Comparison of ENCODE assay signal across 19 mouse cellular contexts in the genomic region with DNA sequence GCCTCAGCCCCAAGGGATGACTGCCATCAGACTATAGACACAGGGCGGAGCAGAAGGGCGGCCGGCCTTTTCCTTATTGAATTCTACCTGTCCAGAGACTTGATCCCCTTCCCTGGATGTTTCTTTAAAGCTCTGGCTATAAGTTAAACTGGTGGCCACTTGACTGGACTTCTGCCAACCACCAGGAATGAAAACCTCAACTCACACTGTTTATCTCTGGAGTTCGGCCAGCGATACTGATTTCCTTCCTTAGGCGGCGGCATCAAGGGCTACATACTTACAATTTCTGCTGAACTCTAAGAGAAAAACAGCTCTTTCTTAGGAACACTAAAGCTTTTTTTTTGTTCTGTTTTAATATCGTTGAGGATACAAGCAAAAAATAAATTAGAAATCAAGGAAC.
DNase-seq lines count a peak whose midpoint lies in the region; ATAC-seq lines count a peak whose summit lies in the region.
"Had no signal": no experiment of that assay in that cellular context is flagged by ENCODE, and none has a peak within 500 bp of the region (broad histone marks: within the 10 kb centered on the region; RNA-seq: fewer than 3 reads in every experiment).

No protein-coding gene starts in this region.

- no peak for ATAC-seq in heart, embryonic 13.5 days (ENCODE audit: extremely low read depth, insufficient number of reproducible peaks, low FRiP score, low TSS enrichment)
- no peak for ATAC-seq in lung, embryonic 15.5 days (ENCODE audit: borderline replicate concordance, extremely low read depth, low FRiP score, low TSS enrichment)

- no peaks in the 10 kb centered on the region for H3K27me3 ChIP-seq in heart, embryonic 13.5 days (replicated peaks)
- no peaks in the 10 kb centered on the region for H3K27me3 ChIP-seq in lung, embryonic 15.5 days
- no peaks in the 10 kb centered on the region for H3K27me3 ChIP-seq in limb, embryonic 10.5 days (ENCODE audit: low read depth, poor library complexity, severe bottlenecking)
- H3K27me3 ChIP-seq: embryonic facial prominence, embryonic 13.5 days; hindbrain, embryonic 15.5 days; limb, embryonic 15.5 days; neural tube, embryonic 15.5 days had no signal

- no peaks in the 10 kb centered on the region for H3K9me3 ChIP-seq in heart, embryonic 13.5 days
- no peaks in the 10 kb centered on the region for H3K9me3 ChIP-seq in lung, embryonic 15.5 days
- H3K9me3 ChIP-seq in limb, embryonic 10.5 days (replicated peaks), result no peaks in the 10 kb centered on the region
- H3K9me3 ChIP-seq: embryonic facial prominence, embryonic 13.5 days; hindbrain, embryonic 15.5 days; limb, embryonic 15.5 days; midbrain, embryonic 10.5 days; neural tube, embryonic 15.5 days had no signal

- 0 out of 2 replicates have a peak overlapping the region, but pooled peaks have one; percentile 33 for H3K27ac ChIP-seq in heart, embryonic 13.5 days (replicated peaks)
- H3K27ac ChIP-seq in lung, embryonic 15.5 days, result peak overlapping the region; percentile 45
- no peak overlapping the region for H3K27ac ChIP-seq in limb, embryonic 10.5 days
- H3K27ac ChIP-seq: embryonic facial prominence, embryonic 13.5 days; hindbrain, embryonic 15.5 days; limb, embryonic 15.5 days; midbrain, embryonic 10.5 days; neural tube, embryonic 15.5 days had no signal

- H3K9ac ChIP-seq in heart, embryonic 13.5 days, result no peak overlapping the region; the same call in 1 of the 2 replicates
- H3K9ac ChIP-seq in lung, embryonic 15.5 days, result no peak overlapping the region
- H3K9ac ChIP-seq: embryonic facial prominence, embryonic 13.5 days; hindbrain, embryonic 15.5 days; limb, embryonic 15.5 days; neural tube, embryonic 15.5 days had no signal

- no peak overlapping the region for H3K4me3 ChIP-seq in heart, embryonic 13.5 days
- H3K4me3 ChIP-seq in lung, embryonic 15.5 days, result no peak overlapping the region
- H3K4me3 ChIP-seq in limb, embryonic 10.5 days, result no peak overlapping the region
- H3K4me3 ChIP-seq: embryonic facial prominence, embryonic 13.5 days; hindbrain, embryonic 15.5 days; limb, embryonic 15.5 days; midbrain, embryonic 10.5 days; neural tube, embryonic 15.5 days had no signal

- no peaks in the 10 kb centered on the region for H3K36me3 ChIP-seq in heart, embryonic 13.5 days
- no peaks in the 10 kb centered on the region for H3K36me3 ChIP-seq in lung, embryonic 15.5 days
- no peaks in the 10 kb centered on the region for H3K36me3 ChIP-seq in limb, embryonic 10.5 days
- H3K36me3 ChIP-seq: embryonic facial prominence, embryonic 13.5 days; hindbrain, embryonic 15.5 days; limb, embryonic 15.5 days; midbrain, embryonic 10.5 days; neural tube, embryonic 15.5 days had no signal

- 31% methylated on average over 8 of the region's 8 CpGs for WGBS in heart, embryonic 13.5 days
- WGBS in lung, embryonic 15.5 days, result 24% methylated on average over 8 of the region's 8 CpGs
- 88% methylated on average over 8 of the region's 8 CpGs for WGBS in limb, embryonic 10.5 days

- DNase-seq in heart, adult 11 months, result no peak
- DNase-seq in lung, adult 18-20 months, result peak; percentile 4 to 19
- DNase-seq in lung, postnatal 25 days (ENCODE audit: low spot score), result no peak
- DNase-seq in testis, postnatal 10 days (ENCODE audit: low spot score), result peak; percentile 47
- no peak for DNase-seq in layer of hippocampus, adult 18-20 months (ENCODE audit: low spot score in 2 of 2)
- DNase-seq in limb, embryonic 10.5 days (ENCODE audit: low spot score), result no peak
- DNase-seq: adrenal gland, postnatal 25 days; cerebellum, adult 8-10 months; gastrocnemius, postnatal 10 days; kidney, adult 18-20 months; retina, postnatal 1 day; thymus, adult 18-20 months had no signal

- peak overlapping the region; percentile 35 for H3K4me2 ChIP-seq in heart, embryonic 13.5 days
- peak overlapping the region; percentile 13; the same call in 1 of the 2 replicates for H3K4me2 ChIP-seq in lung, embryonic 15.5 days
- H3K4me2 ChIP-seq: embryonic facial prominence, embryonic 13.5 days; hindbrain, embryonic 15.5 days; limb, embryonic 15.5 days; neural tube, embryonic 15.5 days had no signal

- peaks cover 45% of the 10 kb centered on the region for H3K4me1 ChIP-seq in heart, embryonic 13.5 days
- peaks cover 14% of the 10 kb centered on the region; the same call in 1 of the 2 replicates for H3K4me1 ChIP-seq in lung, embryonic 15.5 days
- H3K4me1 ChIP-seq in limb, embryonic 10.5 days, result no peaks in the 10 kb centered on the region
- H3K4me1 ChIP-seq: hindbrain, embryonic 15.5 days; midbrain, embryonic 10.5 days; neural tube, embryonic 15.5 days had no signal

Comparison
In these comparisons a context has a peak if more than half of its experiments do, and no peak if none do; other contexts are left out.
1. DNase-seq: peak in lung, adult 18-20 months (2 of 2) and testis, postnatal 10 days (single experiment); none in heart, adult 11 months (single experiment), lung, postnatal 25 days (single experiment), layer of hippocampus, adult 18-20 months (0 of 2) and limb, embryonic 10.5 days (single experiment).